Mouse (Mus musculus) ES-Bruce4 (cell line): Measurements from ENCODE around the gene 1500015O10Rik. TPM values are rescaled to one million over a fixed set of nuclear protein-coding genes. Genes with fewer than 3 reads are reported as not detected.

Source experiments
- H3K27ac ChIP-seq: 2 replicates; pipeline ENCODE4 v1.5.1; 2012; ENCODE audit warnings: low read length, inconsistent platforms; ENCODE audit not compliant: insufficient read depth
- H3K27me3 ChIP-seq: 2 replicates; pipeline ENCODE4 v1.6.1; 2012; ENCODE audit warnings: mild to moderate bottlenecking, low read length, inconsistent platforms; ENCODE audit not compliant: control insufficient read depth, poor library complexity, insufficient read depth, severe bottlenecking
- H3K36me3 ChIP-seq: 2 replicates; pipeline ENCODE4 v1.6.1; 2012; ENCODE audit warnings: inconsistent platforms, mild to moderate bottlenecking, low read length, moderate library complexity; ENCODE audit not compliant: control insufficient read depth, poor library complexity, insufficient read depth, severe bottlenecking
- H3K4me1 ChIP-seq: one replicate; pipeline ENCODE4 v1.8.1; 2011; ENCODE audit warnings: low read length; ENCODE audit not compliant: control insufficient read depth, insufficient read depth
- H3K4me3 ChIP-seq: 2 replicates; pipeline ENCODE4 v1.5.1; 2011; ENCODE audit warnings: low read depth, mild to moderate bottlenecking, low read length
- H3K9ac ChIP-seq: 2 replicates; pipeline ENCODE4 v1.6.1; 2012; ENCODE audit warnings: low read depth, mild to moderate bottlenecking, inconsistent platforms; ENCODE audit not compliant: poor library complexity, severe bottlenecking
- H3K9me3 ChIP-seq: replicated peaks from 2 replicates; pipeline ENCODE4 v1.6.1; 2012; ENCODE audit warnings: mild to moderate bottlenecking, low read length, inconsistent platforms; ENCODE audit not compliant: control insufficient read depth, poor library complexity, insufficient read depth, severe bottlenecking
- CTCF ChIP-seq: IDR thresholded peaks from one replicate; pipeline ENCODE4 v1.8.1; 2011; ENCODE audit warnings: low read depth, low read length
- EP300 ChIP-seq: IDR thresholded peaks from 2 replicates; pipeline ENCODE4 v1.6.1; 2011; ENCODE audit warnings: low read depth, low read length; ENCODE audit not compliant: insufficient read depth
- POLR2A ChIP-seq: IDR thresholded peaks from one replicate; pipeline ENCODE4 v1.8.1; 2011; ENCODE audit warnings: low read length; ENCODE audit not compliant: insufficient read depth
- polyA plus RNA-seq: library from polyadenylated mRNA; stranded (reverse); fragments of >200 nt; gene quantifications from 2 replicates; pipeline ENCODE4 v1.2.4, GENCODE M21; 2011; ENCODE audit warnings: low read depth; ENCODE audit not compliant: missing spikeins, insufficient read depth, insufficient read length

1500015O10Rik gene
- polyA plus RNA-seq, 1 experiment = not detected

- Histone ChIP-seq H3K9ac (no peak overlapping the region), H3K4me3 (no peak overlapping the region), H3K4me1 (no peaks in the 10 kb centered on the region), H3K27me3 (no peaks in the 10 kb centered on the region), H3K27ac (no peak overlapping the region), H3K36me3 (no peaks in the 10 kb centered on the region), H3K9me3 (no peaks in the 10 kb centered on the region)
- no peak for TF ChIP-seq CTCF
- no peak for TF ChIP-seq EP300
- no peak for TF ChIP-seq POLR2A
Measured at GRCm38 (mm10) chr1:43714841-43715240, 15.6 kb upstream of the 1500015O10Rik start.

- Histone ChIP-seq H3K4me1 (no peaks in the 10 kb centered on the region), H3K36me3 (no peaks in the 10 kb centered on the region), H3K9ac (no peak overlapping the region), H3K27ac (no peak overlapping the region), H3K9me3 (no peaks in the 10 kb centered on the region), H3K4me3 (no peak overlapping the region), H3K27me3 (no peaks in the 10 kb centered on the region; the same call in 1 of the 2 replicates)
- no peak for TF ChIP-seq EP300
- TF ChIP-seq POLR2A = no peak
- TF ChIP-seq CTCF = no peak
Measured at GRCm38 (mm10) chr1:43717967-43718366, 12.4 kb upstream of the 1500015O10Rik start.

- Histone ChIP-seq H3K27ac (no peak overlapping the region), H3K9me3 (no peaks in the 10 kb centered on the region), H3K27me3 (no peaks in the 10 kb centered on the region; the same call in 1 of the 2 replicates), H3K36me3 (no peaks in the 10 kb centered on the region), H3K9ac (no peak overlapping the region), H3K4me3 (no peak overlapping the region), H3K4me1 (no peaks in the 10 kb centered on the region)
- TF ChIP-seq POLR2A = no peak
- no peak for TF ChIP-seq CTCF
- TF ChIP-seq EP300 = no peak
Measured at GRCm38 (mm10) chr1:43718793-43719192, 11.6 kb upstream of the 1500015O10Rik start.

GRCm38 (mm10) chr1:43722459-43722858 lies 7.9 kb upstream of the 1500015O10Rik start:
- no peak overlapping the region for H3K4me3 ChIP-seq
- no peak for TF ChIP-seq POLR2A
- no peak for TF ChIP-seq CTCF
- no peak for TF ChIP-seq EP300
- H3K9ac ChIP-seq = no peak overlapping the region
- H3K27me3 ChIP-seq = no peaks in the 10 kb centered on the region; the same call in 1 of the 2 replicates
- H3K4me1 ChIP-seq = no peaks in the 10 kb centered on the region
- no peak overlapping the region for H3K27ac ChIP-seq
- no peaks in the 10 kb centered on the region for H3K9me3 ChIP-seq
- no peaks in the 10 kb centered on the region for H3K36me3 ChIP-seq

- TF ChIP-seq POLR2A (no peak), CTCF (no peak), EP300 (no peak)
- Histone ChIP-seq H3K4me3 (no peak overlapping the region), H3K27ac (no peak overlapping the region), H3K9me3 (no peaks in the 10 kb centered on the region), H3K36me3 (no peaks in the 10 kb centered on the region), H3K27me3 (no peaks in the 10 kb centered on the region), H3K9ac (no peak overlapping the region), H3K4me1 (no peaks in the 10 kb centered on the region)
Measured at GRCm38 (mm10) chr1:43732100-43732499, 1.7 kb downstream of the 1500015O10Rik start.

- H3K9ac ChIP-seq = no peak overlapping the region
- H3K4me1 ChIP-seq = no peaks in the 10 kb centered on the region
- no peak overlapping the region for H3K27ac ChIP-seq
- no peaks in the 10 kb centered on the region for H3K9me3 ChIP-seq
- H3K27me3 ChIP-seq = no peaks in the 10 kb centered on the region
- TF ChIP-seq CTCF = no peak
- no peak for TF ChIP-seq POLR2A
- no peak for TF ChIP-seq EP300
- no peaks in the 10 kb centered on the region for H3K36me3 ChIP-seq
- H3K4me3 ChIP-seq = no peak overlapping the region
Measured at GRCm38 (mm10) chr1:43732657-43733056, 2.3 kb downstream of the 1500015O10Rik start.
